Mouse (Mus musculus) cerebellum, postnatal 10 days (tissue): Measurements from ENCODE around the gene Mup8.
"Not testable (repeated sequence)": the region's sequence is repeated elsewhere in the genome, so short reads cannot be mapped to it uniquely, and the experiment has no call there.

Source experiments
- DNase-seq, 2 experiments: peaks; one replicate each; pipeline ENCODE4 v3.0.0; 2021; ENCODE audit warnings: mixed read lengths in 2 of 2

Gene Mup8

DNA sequence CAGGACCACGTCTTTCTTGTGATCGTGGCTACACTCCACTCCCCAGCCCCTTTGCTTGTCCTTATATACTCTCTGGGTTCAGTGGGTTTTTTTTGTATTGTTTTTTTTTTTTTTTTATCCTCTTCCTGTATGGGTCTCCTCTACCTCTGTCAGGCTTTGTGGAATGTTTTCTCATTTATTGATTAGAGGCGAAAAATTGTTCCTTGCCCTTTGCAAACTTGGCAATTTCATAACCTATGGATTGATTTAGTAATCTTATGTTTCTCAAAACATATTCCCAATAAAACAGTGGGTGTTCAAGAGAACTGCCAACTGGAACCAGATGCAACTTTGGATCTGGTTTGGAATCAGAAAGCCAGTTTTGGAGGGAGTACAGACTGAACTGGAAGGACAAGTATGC lies at the start of gene Mup8:
Gene Mup8 (minus strand): TSS at position 101 of the 400 bp plus-strand sequence.
- DNase-seq: not testable (repeated sequence)

DNA sequence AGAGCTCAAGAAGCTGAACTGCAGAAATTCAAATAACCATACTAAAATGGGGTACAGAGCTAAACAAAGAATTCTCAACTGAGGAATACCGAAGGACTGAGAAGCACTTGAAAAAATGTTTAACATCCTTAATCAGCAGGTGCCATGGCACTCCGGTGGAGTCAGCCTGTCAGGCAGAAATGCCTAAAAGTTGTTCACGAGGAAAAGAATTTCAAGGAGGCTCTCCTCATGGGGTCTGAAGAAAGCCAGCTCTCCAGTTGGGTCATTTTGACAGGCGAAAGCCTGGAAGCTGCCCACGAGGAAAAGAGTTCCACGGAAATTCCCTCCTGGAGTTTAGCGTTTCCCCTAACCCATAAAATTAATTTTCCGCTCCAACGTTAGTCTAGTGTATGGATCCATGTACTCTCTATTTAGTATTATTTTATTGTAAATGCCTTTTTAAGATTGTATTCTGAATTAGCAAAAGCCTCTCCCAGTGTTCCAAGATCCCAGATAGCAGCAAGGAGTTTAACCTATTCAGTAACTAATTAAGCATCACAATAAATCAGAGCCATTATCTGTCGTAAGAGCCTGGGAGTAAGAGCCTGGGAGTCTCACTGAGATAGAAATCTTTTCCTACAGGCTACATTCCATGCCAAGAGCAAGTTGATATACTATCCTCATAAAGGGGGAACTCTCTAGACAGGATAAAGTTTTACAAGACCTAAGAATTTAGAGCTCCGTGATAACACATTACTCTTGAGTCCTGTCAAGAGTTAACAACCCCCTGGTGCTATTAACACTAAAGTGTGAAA lies 43.8 kb upstream of the Mup8 start:
- DNase-seq: not testable (repeated sequence)

DNA sequence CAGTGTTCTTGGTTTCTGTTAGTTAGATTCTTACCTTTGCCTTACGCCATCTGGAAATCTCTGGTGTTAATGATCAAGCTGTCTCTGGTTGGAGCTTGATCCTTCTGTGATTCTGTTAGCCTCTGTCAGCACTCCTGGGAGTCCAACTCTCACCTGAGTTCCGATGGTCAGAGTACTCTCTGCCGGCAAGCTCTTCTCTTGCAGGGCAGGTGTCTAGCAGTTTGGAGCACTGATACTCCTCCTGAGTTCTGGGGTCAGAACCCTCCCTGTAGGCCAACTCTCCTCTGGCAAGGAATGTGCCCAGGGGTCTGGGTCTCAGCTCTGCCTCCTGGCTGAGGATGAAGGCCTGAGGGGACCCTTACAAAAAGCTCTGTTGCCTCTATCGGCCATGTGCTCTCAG lies 40.3 kb upstream of the Mup8 start:
- DNase-seq: not testable (repeated sequence)
